Mouse (Mus musculus): ENCODE results near the gene Arl16.

DNA sequence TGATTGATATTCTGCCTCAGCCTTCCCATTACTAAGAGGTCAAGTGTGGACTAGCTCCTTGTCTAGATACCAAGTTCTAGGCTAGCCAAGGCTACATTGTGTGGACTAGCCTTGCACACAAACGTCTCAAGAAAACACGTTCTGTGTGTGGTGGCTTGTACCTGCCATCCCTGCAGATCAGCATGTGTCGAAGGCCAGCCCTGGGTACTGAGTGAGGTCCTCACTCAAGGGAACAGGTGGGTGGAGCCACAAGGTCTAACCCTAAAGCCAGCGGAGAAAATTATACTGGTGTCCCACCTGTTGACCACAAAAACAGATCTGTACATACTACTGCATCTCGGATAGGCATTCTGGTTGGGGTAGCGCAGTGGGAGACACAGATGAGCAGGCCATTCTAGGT is 32.5 kb upstream of the Arl16 start:
- TF ChIP-seq POLR2A (IDR thresholded peaks at IDR 0.05; ENCODE audit: insufficient read depth, low read depth, low read length) (no peak), CTCF (IDR thresholded peaks at IDR 0.05) (no peak), EP300 (IDR thresholded peaks at IDR 0.05; ENCODE audit: insufficient read depth, low read depth, low read length) (no peak)
